Mouse (Mus musculus) embryo, embryonic 10.5 days (tissue): ENCODE measurements at regions not wholly inside any gene's neighbourhood (a gene's known extent, or its start where the extent isn't known, plus 50 kb on each side); places are given as distances from the start of the nearest gene placed in this dataset.
"Not testable (repeated sequence)": the region's sequence is repeated elsewhere in the genome, so short reads cannot be mapped to it uniquely, and the experiment has no call there.

Source experiments
- DNase-seq: peaks from one replicate; pipeline ENCODE4 v3.0.0-alpha.2; 2015; ENCODE audit warnings: low spot score

DNA sequence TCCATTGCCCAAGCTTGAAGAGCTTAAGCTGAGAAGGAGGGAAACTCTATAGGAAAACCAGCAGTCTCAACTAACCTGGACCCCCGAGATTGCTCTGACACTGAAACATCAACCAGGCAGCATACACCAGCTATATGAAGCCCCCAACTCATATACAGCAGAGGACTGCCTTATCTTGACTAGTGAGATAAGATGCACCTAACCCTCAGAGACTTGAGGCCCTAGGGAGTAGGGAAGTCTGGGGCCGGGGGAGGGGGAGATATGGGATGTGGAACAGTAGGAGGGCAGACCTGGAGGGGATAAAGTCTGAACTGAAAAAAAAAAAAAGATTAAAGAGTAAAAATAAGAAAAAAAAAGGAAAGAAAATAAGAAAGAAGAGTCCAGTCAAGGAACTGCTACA, 540.5 kb upstream of the Pkdcc start:
- no peak for DNase-seq

DNA sequence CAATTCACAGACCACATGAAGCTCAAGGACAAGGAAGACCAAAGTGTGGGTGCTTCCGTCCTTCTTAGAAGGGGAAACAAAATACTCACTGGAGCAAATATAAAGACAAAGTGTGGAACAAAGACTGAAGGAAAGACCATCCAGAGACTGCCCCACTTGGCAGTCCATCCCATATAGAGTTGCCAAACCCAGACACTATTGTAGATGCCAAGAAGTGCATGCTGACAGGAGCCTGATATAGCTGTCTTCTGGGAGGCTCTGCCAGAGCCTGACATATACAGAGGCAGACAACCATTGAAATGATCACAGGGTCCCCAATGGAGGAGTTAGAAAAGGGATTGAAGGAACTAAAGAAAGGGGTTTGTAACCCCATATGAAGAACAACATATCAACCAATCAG, 548.5 kb upstream of the Pkdcc start:
- DNase-seq: not testable (repeated sequence)

DNA sequence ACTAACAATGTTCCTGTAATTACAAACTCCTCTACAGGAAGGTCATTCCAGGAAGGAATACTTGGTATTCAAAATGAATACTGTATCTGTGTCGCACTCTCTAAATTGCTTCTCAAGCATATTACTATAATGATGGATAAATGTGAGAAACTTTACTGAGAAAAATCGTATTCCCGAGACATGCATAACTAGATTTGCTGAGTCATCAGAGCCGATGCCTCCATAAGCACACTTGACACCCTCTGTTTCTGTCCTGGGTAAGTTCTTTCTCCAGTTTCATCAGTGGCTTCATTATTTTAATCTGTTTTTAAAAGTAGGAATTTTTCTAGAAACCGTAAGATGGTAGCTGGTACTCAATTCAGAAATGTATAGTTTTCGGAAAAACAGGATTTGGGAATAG, 550.7 kb upstream of the Pkdcc start:
- DNase-seq: no peak

DNA sequence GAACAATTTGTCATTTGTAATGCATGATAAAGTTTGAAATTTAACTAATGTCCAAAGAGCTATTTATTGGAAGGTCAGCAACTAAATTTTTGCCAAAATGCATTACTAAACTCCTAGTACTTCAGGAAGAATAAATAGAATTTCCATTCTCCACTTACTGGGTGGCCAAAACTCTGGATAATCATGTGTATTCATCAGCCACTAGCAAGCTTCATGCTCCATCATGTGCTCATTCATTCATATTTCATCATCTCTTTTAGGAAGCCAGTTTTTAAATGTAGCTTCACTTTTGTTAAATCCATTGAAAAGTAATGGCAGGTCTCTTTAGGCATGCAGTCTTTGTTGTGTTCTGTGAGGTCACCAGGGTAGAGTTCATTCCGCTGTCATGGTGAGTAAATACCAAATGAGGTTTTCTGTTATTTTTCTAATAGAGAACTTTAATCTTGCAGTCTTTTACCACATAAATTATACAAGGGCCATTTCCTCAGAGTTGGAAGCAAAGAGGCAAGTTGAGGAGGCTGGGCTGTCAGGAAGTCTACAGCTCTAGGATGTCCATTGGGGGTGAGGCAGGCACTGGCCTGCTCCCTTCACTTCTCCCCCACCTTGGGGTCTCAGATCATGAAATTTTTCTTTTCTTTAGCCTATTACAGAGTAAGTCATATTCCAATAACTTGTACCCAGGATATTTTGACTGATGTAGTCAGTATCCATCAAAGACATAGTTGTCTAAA, 578.5 kb upstream of the Pkdcc start:
- peak; percentile 4 for DNase-seq

DNA sequence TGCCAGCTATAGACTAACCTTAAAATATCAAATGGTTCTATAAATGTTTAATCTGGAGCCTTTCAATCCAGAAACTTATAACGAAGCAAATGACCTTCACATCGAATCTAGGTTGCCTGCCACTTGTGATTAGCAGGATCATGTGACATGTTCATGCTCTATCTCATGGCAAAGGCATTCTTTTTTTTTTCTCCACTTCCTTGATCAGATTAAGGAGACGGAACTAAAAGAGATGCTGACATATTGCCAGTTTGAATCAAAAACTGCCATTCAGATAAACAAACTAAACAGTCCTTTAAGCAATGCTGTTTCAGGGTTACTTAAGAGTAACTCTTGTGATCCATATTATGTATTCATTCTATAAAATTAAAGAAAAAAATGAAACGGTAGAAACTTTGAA, 579.2 kb upstream of the Pkdcc start:
- DNase-seq: no peak

GRCm38 (mm10) chr17:82606642-82607175, 608.4 kb upstream of the Pkdcc start:
- DNase-seq: no peak

GRCm38 (mm10) chr17:82583801-82584200, 631.3 kb upstream of the Pkdcc start:
- DNase-seq: no peak

GRCm38 (mm10) chr17:82533521-82533920, 681.6 kb upstream of the Pkdcc start:
- no peak for DNase-seq

DNA sequence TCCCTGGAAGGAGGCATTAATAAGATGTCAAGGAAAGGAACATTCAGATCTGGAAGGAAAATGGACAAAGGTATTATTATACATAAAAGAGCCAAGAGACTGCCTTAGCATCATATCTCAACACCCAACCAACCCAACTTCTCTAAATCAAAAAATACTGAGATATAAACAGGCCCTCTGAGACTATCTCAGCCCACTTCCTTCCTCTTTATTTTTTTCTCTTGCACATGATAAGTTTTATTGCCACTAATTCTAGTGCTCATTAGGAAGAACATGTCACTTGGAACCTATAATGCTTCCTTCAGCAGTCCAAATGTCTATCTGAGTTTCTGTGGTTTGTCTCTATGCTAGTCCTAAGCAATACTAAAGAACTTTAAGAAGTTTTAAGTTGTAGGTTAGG, 697.0 kb upstream of the Pkdcc start:
- DNase-seq: no peak

DNA sequence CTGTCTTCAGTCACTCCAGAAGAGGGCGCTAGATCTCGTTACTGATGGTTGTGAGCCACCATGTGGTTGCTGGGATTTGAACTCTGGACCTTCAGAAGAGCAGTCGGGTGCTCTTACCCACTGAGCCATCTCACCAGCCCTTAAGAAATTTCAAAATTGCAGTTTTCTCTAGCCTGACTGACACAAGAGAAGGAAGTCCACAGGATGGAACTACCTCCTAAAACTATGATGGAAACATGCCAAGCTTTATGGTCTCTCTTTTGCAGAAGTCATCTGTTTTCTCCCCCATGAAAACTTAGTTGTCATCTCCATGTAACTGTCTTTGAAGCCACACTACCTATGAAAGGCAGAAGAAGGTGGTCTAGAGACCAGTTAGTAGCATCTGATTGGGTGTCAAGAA, 698.2 kb upstream of the Pkdcc start:
- no peak for DNase-seq

GRCm38 (mm10) chr17:82513816-82514215, 701.3 kb upstream of the Pkdcc start:
- DNase-seq: no peak

DNA sequence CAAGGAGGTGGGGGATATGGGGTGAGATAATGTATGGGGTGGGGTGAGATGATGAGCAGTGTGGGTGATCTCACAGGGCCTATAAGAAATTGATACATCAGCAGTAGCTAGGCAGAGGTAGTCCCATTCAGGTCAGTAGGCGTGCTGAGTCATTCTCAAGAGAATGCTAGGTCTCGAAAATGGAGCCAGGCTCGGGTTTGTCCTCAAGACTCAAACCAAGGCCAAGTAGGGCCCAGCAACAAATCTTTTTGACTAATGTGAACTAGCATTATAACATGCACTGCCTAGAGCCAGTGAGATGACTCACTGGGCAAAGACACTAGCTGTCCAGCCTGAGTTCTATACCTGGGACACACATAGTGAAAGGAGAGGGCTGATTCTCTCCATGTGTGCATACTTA, 710.8 kb upstream of the Pkdcc start:
- DNase-seq: no peak

- DNase-seq: peak; percentile 9
These were observed 729.5 kb upstream of the Pkdcc start for GRCm38 (mm10) chr17:82485544-82485943.

- no peak for DNase-seq
These were observed 730.5 kb upstream of the Pkdcc start for GRCm38 (mm10) chr17:82484609-82485008.

- no peak for DNase-seq
These were observed 719.8 kb upstream of the Slc8a1 start for GRCm38 (mm10) chr17:82457972-82458371.

- peak; percentile 44 for DNase-seq
These were observed 715.7 kb upstream of the Slc8a1 start for GRCm38 (mm10) chr17:82453847-82454246.

- DNase-seq: no peak
These were observed 700.9 kb upstream of the Slc8a1 start for GRCm38 (mm10) chr17:82439105-82439504.

GRCm38 (mm10) chr17:82437206-82437605, 699.0 kb upstream of the Slc8a1 start:
- DNase-seq: no peak

- DNase-seq: peak; percentile 9
These were observed 694.5 kb upstream of the Slc8a1 start for GRCm38 (mm10) chr17:82432678-82433077.

DNA sequence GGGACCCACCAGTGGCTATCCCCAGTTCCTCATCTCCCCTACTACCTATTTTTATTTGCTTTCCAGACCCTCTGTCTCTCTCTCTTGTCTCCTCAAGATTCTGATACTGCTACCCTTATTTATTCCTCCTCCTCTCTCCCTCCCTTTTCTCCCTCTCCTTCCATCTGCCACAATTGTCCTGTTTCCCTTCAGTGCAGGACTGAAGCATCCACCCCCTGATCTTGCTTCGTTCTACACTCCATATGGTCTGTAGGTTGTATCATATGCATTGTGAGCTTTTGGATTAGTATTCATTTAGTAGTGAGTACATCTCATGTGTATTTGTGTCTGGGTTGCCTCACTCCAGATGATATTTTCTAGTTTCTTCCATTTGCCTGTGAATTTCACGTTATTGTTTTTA, 670.1 kb upstream of the Slc8a1 start:
- DNase-seq: no peak

DNA sequence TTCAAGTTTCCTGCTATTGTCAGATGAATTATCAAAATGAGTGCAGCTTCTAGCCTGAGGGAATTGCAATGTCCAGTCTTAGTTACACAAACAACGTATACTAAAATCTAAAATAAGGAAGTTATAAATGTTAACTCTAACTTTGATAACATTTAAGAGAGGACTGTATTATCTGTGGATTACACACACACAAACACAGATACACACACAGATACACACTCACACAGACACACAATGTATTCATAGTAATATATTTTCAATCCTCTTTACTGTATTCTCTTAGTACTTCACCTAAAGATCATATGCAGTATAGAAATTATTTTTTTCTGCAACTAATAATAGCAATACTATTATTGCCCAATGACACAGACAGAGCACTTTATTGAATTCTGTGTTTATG, 661.2 kb upstream of the Slc8a1 start:
- DNase-seq: no peak

- not testable (repeated sequence) for DNase-seq
These were observed 641.2 kb upstream of the Slc8a1 start for GRCm38 (mm10) chr17:82379371-82379770.

- DNase-seq: no peak
These were observed 640.2 kb upstream of the Slc8a1 start for GRCm38 (mm10) chr17:82378248-82378820.

GRCm38 (mm10) chr17:82377176-82377592, 639.0 kb upstream of the Slc8a1 start:
- no peak for DNase-seq
